Mouse (Mus musculus) heart, adult 2 months (tissue): Measurements from ENCODE around the gene Rhov. TPM values are rescaled to one million over a fixed set of nuclear protein-coding genes. Genes with fewer than 3 reads are reported as not detected.
A peak's percentile ranks its signal among the peaks of the same experiment; 100 is the strongest.

Experiments
- DNase-seq, 2 experiments: peaks; one replicate each; pipeline ENCODE4 v3.0.0; 2021
- H3K27ac ChIP-seq: fragments of 200-600 bp; 2 replicates; pipeline ENCODE4 v1.8.1; 2022
- H3K27me3 ChIP-seq: fragments of 200-500 bp; 2 replicates; pipeline ENCODE4 v1.6.1; 2012; ENCODE audit warnings: mild to moderate bottlenecking, low read length, inconsistent platforms, mixed read lengths; ENCODE audit not compliant: control insufficient read depth, insufficient read depth
- H3K36me3 ChIP-seq: fragments of 200-500 bp; 2 replicates; pipeline ENCODE4 v1.6.1; 2012; ENCODE audit warnings: low read length, inconsistent platforms; ENCODE audit not compliant: control insufficient read depth, insufficient read depth
- H3K4me1 ChIP-seq: fragments of 200-500 bp; 2 replicates; pipeline ENCODE4 v1.6.1; 2011; ENCODE audit warnings: low read length; ENCODE audit not compliant: control insufficient read depth, insufficient read depth
- H3K4me3 ChIP-seq: fragments of 200-600 bp; 2 replicates; pipeline ENCODE4 v1.8.1; 2022
- H3K79me2 ChIP-seq: fragments of 200-500 bp; replicated peaks from 2 replicates; pipeline ENCODE4 v1.6.1; 2012; ENCODE audit warnings: mild to moderate bottlenecking, inconsistent platforms, low read length, moderate library complexity, mixed read lengths; ENCODE audit not compliant: control insufficient read depth, insufficient read depth
- H3K9ac ChIP-seq: fragments of 200-500 bp; 2 replicates; pipeline ENCODE4 v1.6.1; 2012; ENCODE audit warnings: low read depth, mild to moderate bottlenecking, control low read depth, inconsistent platforms, low read length, mixed read lengths
- CTCF ChIP-seq: fragments of 200-600 bp; IDR thresholded peaks from 2 replicates; pipeline ENCODE4 v1.8.1; 2022; ENCODE audit warnings: antibody characterized with exemption, mild to moderate bottlenecking, moderate library complexity
- EP300 ChIP-seq: fragments of 200-500 bp; IDR thresholded peaks from 2 replicates; pipeline ENCODE4 v1.6.1; 2011; ENCODE audit warnings: low read depth, low read length, control low read depth; ENCODE audit not compliant: insufficient read depth
- POLR2A ChIP-seq: fragments of 200-500 bp; IDR thresholded peaks from 2 replicates; pipeline ENCODE4 v1.6.1; 2011; ENCODE audit warnings: mild to moderate bottlenecking, low read depth, low read length, control low read depth; ENCODE audit not compliant: insufficient read depth
- WGBS: fragments of 180-500 bp; shearing (Covaris S2); methylation state at CpG from one replicate; pipeline ENCODE4 v1.1.7; 2018; 5-methylcytosine and 5-hydroxymethylcytosine counted together
- intact Hi-C: fragments of 180-260 bp; cut with DNase I; formaldehyde crosslinking; loops from one replicate; pipeline ENCODE4 v1.15.1; 2025
- polyA plus RNA-seq: library from polyadenylated mRNA; depleted of rRNA; stranded (reverse); fragments of >200 nt; gene quantifications from 2 replicates; pipeline ENCODE4 v1.2.3, GENCODE M21; 2012
- total RNA-seq, 2 experiments: library from RNA; stranded (reverse); gene quantifications; 2 replicates each; pipeline ENCODE4 v1.2.3; 2021

Rhov gene
- total and polyA plus RNA-seq, 3 experiments: 0.12 TPM; not detected in 2

- Histone ChIP-seq H3K4me1 (no peaks in the 10 kb centered on the region), H3K4me3 (no peak overlapping the region), H3K27me3 (no peaks in the 10 kb centered on the region), H3K79me2 (no peaks in the 10 kb centered on the region), H3K9ac (no peak overlapping the region), H3K36me3 (no peaks in the 10 kb centered on the region), H3K27ac (no peak overlapping the region)
- 64% methylated on average over 5 of the region's 5 CpGs for WGBS
- TF ChIP-seq EP300 (no peak), POLR2A (no peak), CTCF (no peak)
- intact Hi-C loops: no loop called here
- no peak for DNase-seq
Observed at GRCm38 (mm10) chr2:119263813-119264212, 7.3 kb downstream of the Rhov start.

- H3K9ac ChIP-seq: no peak overlapping the region; the same call in 1 of the 2 replicates
- H3K4me3 ChIP-seq: no peak overlapping the region
- H3K36me3 ChIP-seq: no peaks in the 10 kb centered on the region
- intact Hi-C loops: no loop called here
- WGBS: 20% methylated on average over 8 of the region's 8 CpGs
- H3K79me2 ChIP-seq: no peaks in the 10 kb centered on the region
- no peak overlapping the region for H3K27ac ChIP-seq
- H3K4me1 ChIP-seq: no peaks in the 10 kb centered on the region
- no peak for TF ChIP-seq EP300
- TF ChIP-seq POLR2A: no peak
- no peak for TF ChIP-seq CTCF
- DNase-seq: peak; percentile 60 to 70
- no peaks in the 10 kb centered on the region for H3K27me3 ChIP-seq
Observed at GRCm38 (mm10) chr2:119262978-119263377, 8.1 kb downstream of the Rhov start.

GRCm38 (mm10) chr2:119261326-119261725 is 9.7 kb downstream of the Rhov start:
- intact Hi-C loops: no loop called here
- Histone ChIP-seq H3K27ac (no peak overlapping the region), H3K79me2 (no peaks in the 10 kb centered on the region), H3K4me3 (no peak overlapping the region), H3K4me1 (no peaks in the 10 kb centered on the region), H3K9ac (no peak overlapping the region), H3K36me3 (no peaks in the 10 kb centered on the region), H3K27me3 (no peaks in the 10 kb centered on the region)
- 8% methylated on average over 2 of the region's 2 CpGs for WGBS
- DNase-seq: peak in 1 of 2 experiments; percentile 9
- TF ChIP-seq CTCF (no peak), POLR2A (no peak), EP300 (no peak)

GRCm38 (mm10) chr2:119260518-119260917 is 10.6 kb downstream of the Rhov start:
- TF ChIP-seq EP300 (no peak), POLR2A (no peak), CTCF (no peak)
- no peak for DNase-seq
- Histone ChIP-seq H3K79me2 (no peaks in the 10 kb centered on the region), H3K27me3 (no peaks in the 10 kb centered on the region), H3K9ac (no peak overlapping the region), H3K36me3 (no peaks in the 10 kb centered on the region), H3K27ac (no peak overlapping the region), H3K4me1 (no peaks in the 10 kb centered on the region), H3K4me3 (no peak overlapping the region)
- WGBS: 77% methylated on average over 1 of the region's 1 CpGs
- intact Hi-C loops: no loop called here

- H3K79me2 ChIP-seq: no peaks in the 10 kb centered on the region
- peaks cover 1% of the 10 kb centered on the region; the same call in 1 of the 2 replicates for H3K4me1 ChIP-seq
- DNase-seq: no peak
- H3K36me3 ChIP-seq: no peaks in the 10 kb centered on the region
- no peak for TF ChIP-seq EP300
- TF ChIP-seq CTCF: no peak
- no peak for TF ChIP-seq POLR2A
- H3K27ac ChIP-seq: no peak overlapping the region
- no peaks in the 10 kb centered on the region for H3K27me3 ChIP-seq
- intact Hi-C loops: no loop called here
- H3K4me3 ChIP-seq: no peak overlapping the region
- no peak overlapping the region for H3K9ac ChIP-seq
- 25% methylated on average over 7 of the region's 7 CpGs for WGBS
Observed at GRCm38 (mm10) chr2:119254976-119255375, 16.1 kb downstream of the Rhov start.

GRCm38 (mm10) chr2:119250826-119251478 is 20.1 kb downstream of the Rhov start:
- WGBS: 13% methylated on average over 11 of the region's 11 CpGs
- DNase-seq: peak; percentile 73 to 87
- no peaks in the 10 kb centered on the region for H3K27me3 ChIP-seq
- H3K79me2 ChIP-seq: no peaks in the 10 kb centered on the region
- H3K9ac ChIP-seq: no peak overlapping the region
- 0 out of 2 replicates have a peak, but pooled peaks have one; percentile 62 for TF ChIP-seq EP300
- no peak for TF ChIP-seq POLR2A
- TF ChIP-seq CTCF: no peak; the same call in none of the 2 replicates
- intact Hi-C loops: loop anchor here (1.0 to 2.0 kb wide), 3 partner anchors 37 to 185 kb away; partner anchors contain the start of gene Vps18
- H3K4me3 ChIP-seq: peak overlapping the region; percentile 27; the same call in 1 of the 2 replicates
- H3K36me3 ChIP-seq: no peaks in the 10 kb centered on the region
- H3K4me1 ChIP-seq: peaks cover 1% of the 10 kb centered on the region; the same call in 1 of the 2 replicates
- H3K27ac ChIP-seq: no peak overlapping the region
